Mouse (Mus musculus): ENCODE measurements at regions not wholly inside any gene's neighbourhood (a gene's known extent, or its start where the extent isn't known, plus 50 kb on each side); places are given as distances from the start of the nearest gene placed in this dataset.

- TF ChIP-seq CTCF (IDR thresholded peaks at IDR 0.05) (no peak), EP300 (IDR thresholded peaks at IDR 0.05) (no peak)
Observed at GRCm38 (mm10) chr13:28425116-28425515, 167.8 kb downstream of the Gm11361 start.

All from lung, postnatal 0 days (tissue).